Mouse (Mus musculus) liver, embryonic 14.5 days (tissue): ENCODE measurements around the gene Tmem117.

Source experiments
- CTCF ChIP-seq: IDR thresholded peaks from 2 replicates; pipeline ENCODE4 v1.5.1; 2016; ENCODE audit warnings: antibody characterized with exemption, low read depth, control low read depth
- EP300 ChIP-seq: IDR thresholded peaks from 2 replicates; pipeline ENCODE4 v1.6.1; 2016; ENCODE audit warnings: antibody characterized with exemption, low read depth

DNA sequence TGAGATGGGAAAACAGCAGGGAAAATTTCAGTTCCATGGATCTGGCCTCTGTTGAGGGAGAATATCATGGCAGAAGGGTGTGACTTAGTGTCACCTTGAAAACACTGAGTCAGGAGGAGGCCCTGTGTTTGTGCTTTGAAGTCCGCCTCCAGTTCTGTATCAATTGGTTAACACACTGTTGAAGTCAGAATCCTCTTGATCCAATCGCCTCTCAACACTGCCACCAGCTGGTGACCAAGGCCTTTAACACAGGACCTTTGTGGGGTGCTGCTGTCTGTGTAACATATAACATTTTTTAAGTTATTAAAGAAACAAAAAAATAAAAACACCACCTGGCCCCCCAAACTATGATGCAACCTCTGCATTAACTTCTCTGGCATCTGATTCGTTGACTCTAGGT is 27.7 kb upstream of the Tmem117 start:
- TF ChIP-seq CTCF (peak; percentile 56), EP300 (no peak)
